Mouse (Mus musculus): ENCODE results near the gene AC109138.7. TPM values are rescaled to one million over a fixed set of nuclear protein-coding genes. Genes with fewer than 3 reads are reported as not detected.

AC109138.7 gene
- total RNA-seq, 2 experiments from 2014 or later = not detected

DNA sequence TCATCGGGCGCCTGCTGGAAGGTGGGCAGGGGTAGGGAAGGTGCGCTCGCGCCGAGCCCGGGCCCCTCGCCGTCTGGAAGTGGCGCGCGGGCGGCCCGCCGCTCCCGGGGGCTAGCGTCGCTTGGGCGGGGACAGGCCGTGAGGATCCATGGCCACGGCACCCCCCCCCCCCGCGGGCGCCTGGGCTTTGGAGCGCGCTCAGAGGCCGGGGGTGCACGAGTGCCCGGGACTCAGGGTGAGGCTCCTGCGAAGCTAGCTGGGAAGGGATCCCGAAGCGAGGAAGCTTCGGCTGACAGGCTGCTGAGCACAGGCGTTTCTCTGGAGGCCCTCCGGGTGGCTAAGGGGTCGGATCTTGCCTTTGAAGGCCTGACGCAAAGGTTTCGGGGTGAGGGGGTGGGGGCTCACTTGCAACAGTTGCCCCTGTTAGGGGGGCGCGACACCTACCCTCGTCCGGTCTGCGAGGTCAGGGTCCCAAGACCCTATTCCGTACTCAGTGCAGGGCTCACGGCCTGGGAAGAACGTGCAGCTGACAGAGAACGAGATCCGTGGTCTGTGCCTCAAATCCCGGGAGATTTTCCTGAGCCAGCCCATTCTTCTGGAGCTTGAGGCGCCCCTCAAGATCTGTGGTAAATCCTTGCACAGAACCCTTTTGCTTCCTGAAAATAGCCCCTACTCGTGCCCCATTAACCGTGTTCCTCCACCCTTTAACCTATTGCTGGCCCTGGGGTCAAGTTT, 21.7 kb upstream of the AC109138.7 start:
- ATAC-seq (ENCODE audit: poor library complexity, severe bottlenecking) = no peak

DNA sequence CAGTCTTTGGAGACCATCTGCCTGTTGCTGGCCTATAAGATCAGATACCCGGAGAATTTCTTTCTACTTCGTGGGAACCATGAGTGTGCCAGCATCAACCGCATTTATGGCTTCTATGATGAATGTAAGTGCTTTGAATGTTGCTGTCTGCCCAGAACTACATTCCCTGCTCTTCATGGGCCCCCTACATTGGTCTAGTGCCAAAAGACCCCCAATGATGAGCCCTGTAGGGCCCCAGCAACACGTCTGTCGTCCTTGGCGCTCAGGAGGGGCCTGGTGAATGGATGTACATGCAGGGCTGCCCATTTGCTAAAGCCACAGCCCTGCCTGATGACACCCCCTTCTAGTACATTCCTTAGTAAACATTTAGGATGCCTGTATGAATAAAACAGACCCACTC, 21.0 kb upstream of the AC109138.7 start:
- no peak for ATAC-seq (ENCODE audit: poor library complexity, severe bottlenecking)

DNA sequence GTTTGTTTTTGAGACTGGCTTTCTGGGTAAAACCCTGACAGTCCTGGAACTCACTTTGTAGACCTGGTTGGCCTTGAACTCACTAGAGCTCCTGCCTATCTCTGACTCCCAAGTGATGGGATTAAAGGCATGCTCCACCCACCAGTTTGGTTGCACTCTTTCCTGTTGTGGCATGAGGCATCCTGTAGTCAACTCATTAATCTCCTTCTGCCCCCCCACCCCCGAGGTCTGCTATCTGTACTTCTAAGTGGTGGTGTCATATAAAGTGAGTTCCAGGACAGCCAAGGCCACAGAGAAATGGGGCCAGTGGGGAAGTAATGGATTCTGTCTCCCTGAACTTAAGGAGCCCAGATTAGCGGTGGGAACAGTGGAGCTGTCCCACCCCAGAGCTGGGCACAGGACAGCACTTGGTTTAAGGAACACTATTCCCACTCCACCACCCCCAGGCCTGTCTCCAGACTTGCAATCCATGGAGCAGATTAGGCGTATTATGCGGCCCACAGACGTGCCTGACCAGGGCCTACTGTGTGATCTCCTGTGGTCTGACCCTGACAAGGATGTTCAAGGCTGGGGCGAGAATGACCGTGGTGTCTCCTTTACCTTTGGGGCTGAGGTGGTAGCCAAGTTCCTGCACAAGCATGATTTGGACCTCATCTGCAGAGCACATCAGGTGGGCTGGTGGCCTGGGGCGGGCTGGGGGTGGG, 20.0 kb upstream of the AC109138.7 start:
- ATAC-seq (ENCODE audit: poor library complexity, severe bottlenecking) = no peak

DNA sequence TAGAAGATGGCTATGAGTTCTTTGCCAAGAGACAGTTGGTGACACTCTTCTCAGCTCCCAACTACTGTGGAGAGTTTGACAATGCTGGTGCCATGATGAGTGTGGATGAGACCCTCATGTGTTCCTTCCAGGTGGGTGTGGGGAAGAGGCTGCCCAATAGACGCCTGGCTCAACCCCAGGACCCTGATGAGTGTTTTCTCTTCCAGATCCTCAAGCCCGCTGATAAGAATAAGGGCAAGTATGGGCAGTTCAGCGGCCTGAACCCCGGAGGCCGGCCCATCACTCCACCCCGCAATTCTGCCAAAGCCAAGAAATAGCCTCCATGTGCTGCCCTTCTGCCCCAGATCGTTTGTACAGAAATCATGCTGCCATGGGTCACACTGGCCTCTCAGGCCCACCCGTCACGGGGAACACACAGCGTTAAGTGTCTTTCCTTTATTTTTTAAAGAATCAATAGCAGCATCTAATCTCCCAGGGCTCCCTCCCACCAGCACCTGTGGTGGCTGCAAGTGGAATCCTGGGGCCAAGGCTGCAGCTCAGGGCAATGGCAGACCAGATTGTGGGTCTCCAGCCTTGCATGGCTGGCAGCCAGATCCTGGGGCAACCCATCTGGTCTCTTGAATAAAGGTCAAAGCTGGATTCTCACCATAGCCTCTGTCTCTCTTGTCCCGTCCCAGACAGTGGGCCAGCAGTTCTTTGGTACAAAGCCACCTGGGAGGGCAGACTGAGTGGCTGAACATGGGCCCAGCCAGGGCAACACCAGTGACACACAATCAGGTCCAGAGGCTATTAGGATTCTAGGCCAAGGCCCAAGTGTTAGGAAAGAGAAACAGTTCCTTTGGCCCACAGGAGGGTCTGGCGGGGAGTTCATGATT, 19.1 kb upstream of the AC109138.7 start:
- no peak for ATAC-seq (ENCODE audit: poor library complexity, severe bottlenecking)

DNA sequence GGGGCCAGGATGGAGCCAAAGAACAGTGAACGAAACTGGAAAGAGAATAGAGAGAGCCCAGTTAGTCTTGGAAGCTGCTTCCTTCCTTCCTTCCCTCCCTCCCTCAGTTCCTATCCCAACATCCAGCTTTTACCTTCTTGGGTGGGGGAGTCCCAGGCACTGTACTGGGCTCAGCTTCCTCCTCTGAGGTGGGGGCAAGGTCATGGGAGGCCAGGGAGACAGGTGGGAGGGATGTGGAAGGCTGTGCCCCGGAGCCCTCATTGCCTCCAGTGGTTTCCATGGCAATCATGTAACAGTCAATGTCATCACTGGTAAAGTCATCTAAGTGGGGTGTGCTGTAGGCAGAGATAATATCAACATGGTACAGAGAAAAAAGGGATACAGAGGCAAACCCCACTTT, 18.1 kb upstream of the AC109138.7 start:
- ATAC-seq (ENCODE audit: poor library complexity, severe bottlenecking) = no peak

DNA sequence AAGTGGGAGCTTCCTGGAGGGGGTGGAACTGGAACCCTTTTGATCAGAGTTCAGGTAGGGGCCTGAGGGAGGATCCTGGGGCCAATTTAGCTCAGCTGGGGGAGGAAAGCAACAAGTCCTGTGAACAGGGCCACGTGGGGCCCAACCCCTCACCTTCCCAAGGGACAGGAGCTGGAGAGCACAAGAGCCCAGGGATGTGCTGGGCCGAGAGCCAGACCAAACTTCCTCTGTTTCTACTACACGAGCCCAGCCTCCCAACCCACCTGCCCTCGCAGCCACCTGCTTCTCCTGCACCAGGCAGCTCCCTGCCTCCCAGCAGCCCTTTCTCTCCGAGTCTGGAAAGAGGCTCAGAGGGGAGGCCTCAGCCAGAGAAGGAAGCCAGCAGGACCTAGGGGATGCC, 17.6 kb upstream of the AC109138.7 start:
- ATAC-seq (ENCODE audit: poor library complexity, severe bottlenecking) = no peak

DNA sequence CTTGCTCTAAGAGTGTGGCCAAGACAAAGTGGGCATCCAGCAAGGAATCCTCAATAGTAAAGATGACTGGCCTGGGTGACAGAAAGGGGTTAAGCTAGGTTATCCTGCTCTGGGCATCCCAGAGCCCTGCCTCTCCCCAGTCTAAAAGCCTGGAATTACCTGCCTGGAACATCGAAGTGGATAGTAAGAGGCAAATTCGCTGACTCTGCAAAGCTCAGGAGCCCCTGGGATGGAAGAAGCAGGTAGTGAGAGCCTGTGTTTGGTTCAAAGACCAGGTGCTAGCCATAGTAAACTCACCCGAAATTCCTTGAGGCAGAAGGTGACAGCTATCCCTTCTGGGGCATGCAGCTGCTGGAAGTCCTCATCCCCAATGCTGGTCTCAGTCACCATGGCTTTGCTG, 17.0 kb upstream of the AC109138.7 start:
- no peak for ATAC-seq (ENCODE audit: poor library complexity, severe bottlenecking)

DNA sequence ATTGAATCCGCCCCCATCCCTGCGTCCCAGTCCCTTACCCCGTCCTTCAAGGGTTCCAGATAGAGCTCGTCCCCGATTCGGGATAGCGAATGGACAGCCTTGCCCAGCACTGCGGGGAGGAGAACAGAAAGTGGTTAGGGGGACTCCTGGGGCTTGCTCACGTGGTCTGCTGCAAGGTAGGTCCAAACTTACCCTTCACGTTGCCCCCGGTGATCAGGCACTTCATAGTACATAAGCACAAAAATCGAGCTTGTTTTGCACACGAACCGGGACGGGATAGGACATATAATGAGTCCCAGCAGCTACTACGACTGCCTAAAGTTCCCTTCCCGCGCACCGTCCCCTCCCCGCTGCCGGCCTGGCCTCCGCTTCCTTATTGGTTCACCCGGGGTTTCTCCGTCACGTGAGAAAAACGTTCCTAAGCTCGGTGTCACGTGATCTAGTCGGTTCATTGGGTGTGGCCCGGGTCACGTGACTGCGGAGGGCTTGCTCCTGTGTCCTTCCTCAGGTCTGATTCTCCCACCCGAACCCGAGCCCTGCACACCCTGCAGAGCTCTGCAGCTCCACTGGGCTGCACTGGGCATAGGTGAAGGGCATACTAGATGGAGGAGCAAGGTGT, 12.8 kb upstream of the AC109138.7 start, which contains the start of gene Rad9a:
Rad9a (minus strand) TSS at position 372 of the 619 bp plus-strand sequence.
- ATAC-seq (ENCODE audit: poor library complexity, severe bottlenecking) = peak; percentile 86

DNA sequence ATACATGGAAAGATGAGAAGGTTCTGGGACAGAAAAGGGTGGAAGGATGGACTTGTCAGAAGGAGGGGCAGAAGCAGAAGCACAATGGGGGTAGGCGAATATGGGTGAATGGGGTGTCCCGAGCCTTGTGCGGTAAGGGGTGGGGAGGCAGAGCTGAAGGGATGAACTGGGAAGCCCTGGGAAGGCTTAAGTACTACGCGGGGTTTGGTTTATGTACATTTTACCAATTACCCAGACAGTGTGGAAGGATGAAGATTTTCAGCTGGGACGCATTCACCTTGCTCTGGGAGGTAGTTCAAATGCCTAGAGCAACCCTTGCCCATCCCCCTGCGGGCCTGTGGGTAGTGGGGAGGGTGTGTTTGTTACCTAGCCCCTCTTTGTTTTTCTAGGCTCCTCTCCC, 12.0 kb upstream of the AC109138.7 start:
- no peak for ATAC-seq (ENCODE audit: poor library complexity, severe bottlenecking)

DNA sequence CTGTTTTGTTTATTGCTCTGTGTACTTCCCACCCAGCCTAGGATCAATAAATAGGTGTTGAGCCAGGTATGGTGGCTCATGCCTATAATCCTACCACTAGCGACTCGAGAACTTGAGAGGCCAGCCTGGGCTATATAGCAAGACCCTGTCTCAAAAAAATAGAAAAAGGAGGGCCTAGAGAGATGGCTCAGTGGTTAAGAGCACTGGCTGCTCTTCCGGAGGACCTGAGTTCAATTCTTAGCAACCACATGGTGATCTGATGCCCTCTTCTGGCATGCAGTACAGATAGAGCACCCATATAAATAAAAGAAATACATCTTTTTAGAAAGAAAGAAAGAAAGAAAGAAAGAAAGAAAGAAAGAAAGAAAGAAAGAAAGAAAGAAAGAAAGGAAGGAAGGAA, 11.0 kb upstream of the AC109138.7 start:
- ATAC-seq (ENCODE audit: poor library complexity, severe bottlenecking) = no peak

DNA sequence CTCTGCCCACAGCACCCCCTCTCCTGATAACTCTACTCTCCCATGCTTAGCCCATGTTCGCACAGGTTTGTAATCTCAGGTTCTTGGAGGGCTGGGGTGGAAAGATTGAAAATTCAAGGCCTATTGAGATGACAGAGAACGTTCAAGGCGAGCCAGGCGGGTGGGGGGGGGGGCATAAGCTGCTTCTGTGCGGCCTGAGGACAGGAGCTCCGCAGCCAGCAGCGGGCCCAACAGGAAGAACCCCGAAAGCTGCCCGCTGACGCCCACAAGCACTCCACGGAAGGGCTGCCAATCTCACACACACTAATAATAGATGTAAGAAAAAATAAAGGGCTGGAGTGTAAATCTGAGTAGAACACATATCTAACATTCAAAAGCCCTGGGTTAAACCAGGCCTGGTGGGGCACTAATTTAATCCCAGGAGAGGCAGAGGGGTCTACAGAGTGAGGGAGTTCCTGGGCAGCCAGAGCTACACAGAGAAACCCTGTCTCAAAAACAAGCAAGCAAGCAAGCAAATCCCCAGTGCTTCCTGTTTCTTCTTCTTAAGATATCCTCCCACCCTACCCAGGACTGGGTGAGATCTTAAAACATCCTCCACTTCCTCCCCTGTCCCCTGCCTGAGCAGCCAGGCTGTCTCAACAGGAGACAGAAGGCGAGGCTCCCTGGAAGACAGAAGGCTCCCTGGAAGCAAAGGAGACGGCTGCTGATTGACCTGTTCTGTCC, 10.4 kb upstream of the AC109138.7 start:
- peak; percentile 36 for ATAC-seq (ENCODE audit: poor library complexity, severe bottlenecking)

DNA sequence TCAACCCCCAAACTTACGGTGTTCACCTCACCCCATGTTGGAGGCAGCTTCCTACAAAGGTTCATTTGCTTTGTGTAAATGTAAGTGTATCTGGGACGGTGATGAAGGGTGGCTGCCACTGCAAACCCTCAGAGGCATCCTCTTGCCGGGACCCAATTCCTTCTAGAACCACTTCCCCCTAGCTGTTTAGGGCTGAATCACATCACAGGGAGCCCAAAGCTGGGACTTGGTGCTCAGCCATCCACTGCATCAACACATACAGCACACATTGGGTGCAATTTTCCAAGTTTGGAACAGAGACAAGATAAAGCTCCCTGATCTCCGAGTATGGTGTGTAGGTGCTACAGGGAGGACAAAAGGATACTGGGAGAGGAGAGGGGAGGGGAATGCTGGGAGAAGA, 9.3 kb upstream of the AC109138.7 start:
- ATAC-seq (ENCODE audit: poor library complexity, severe bottlenecking) = no peak

DNA sequence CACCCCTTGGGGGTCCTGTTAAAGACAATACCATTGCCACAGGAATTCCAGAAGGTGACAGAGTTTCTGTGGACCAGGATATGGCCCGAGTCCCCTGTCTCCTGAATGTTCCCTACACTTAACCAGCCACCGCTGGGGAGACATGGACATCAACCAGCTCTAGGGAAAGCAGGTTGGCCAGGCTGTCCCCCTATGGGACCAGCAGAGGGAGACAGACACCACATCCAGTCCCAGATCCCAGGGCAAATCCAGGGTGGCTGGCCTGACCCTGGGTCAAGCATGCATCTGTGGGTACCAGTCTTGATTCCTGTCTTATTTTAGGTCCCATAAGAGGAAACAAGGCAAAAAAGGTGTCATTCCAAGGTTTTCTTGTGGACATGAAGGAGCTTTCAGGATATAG, 7.2 kb upstream of the AC109138.7 start:
- peak; percentile 86 for ATAC-seq (ENCODE audit: poor library complexity, severe bottlenecking)

DNA sequence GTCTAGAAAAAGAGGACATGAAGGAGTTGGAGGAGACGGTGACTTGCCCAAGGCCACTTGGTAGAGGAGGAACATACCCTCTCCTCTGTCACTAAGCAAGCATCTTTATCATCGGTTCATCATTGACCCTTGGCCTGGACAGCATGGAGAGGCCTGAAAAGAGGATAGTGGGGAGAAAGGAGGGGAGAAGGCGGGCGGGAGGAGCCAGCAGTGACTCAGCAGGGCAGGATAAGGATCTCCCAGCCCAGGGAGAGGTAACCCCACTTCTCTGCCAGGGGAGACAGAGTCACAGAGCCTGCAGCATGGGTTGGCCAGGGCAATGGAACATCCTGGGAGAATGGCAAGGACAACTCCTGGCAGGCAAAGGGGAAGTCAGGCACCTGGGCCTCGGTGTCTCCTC, 5.6 kb upstream of the AC109138.7 start:
- ATAC-seq (ENCODE audit: poor library complexity, severe bottlenecking) = no peak

DNA sequence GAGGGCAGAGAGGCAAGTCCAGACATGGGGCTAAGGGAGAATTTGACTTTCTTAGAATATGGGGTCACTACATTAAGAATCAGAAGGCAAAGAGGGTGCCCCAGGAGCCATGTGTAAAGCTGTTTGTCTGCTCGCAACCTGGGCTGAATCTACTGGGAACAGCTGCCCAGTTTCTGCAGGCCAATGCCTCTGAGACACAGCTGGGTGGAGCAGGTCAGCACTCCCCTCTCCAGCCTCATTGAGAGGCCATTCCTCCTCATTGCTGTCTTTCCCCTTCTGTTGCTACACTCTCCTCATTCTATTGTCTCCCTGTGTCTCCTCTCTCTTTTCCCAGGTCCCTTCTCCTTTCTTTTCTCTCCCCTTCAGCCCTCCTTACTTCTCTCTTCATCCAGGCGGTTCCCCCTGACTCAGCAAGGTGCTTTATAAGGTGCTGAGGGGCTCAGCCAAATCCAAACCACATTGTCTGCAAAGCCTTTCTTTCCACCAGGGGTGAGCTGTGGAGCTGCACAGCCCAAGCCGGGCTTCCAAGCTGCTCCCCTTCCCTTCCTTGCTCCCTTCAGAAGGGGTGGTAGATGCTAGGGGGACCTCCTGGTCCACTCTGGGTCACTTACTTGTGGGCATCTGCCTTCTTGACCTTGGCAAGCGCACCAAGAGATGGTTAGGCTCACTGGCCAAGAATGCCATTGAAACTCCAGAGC, 2.1 kb upstream of the AC109138.7 start:
- no peak for ATAC-seq (ENCODE audit: poor library complexity, severe bottlenecking)

DNA sequence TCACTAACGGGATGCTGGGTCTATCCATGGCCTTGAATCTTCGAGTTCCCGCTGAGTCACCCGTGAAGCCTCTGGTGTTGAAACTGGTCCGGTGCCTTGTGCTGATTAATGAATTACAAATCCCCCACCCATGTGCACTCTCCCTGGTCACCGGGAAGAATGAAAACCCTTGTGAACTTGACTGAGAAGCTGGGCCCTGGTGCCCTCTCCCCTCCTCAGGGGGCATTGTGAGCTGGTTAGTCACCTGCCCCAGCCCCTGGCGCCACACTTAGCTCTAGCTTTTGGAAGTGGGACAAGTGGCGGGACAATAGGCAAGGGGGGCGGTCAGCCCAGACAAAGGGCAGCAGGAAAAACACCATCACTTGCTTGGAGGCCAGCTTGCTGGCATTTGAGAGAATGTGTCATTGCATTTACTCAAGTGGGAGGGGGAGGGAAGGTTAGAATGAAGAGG, 608 bp upstream of the AC109138.7 start:
- peak; percentile 33 for ATAC-seq (ENCODE audit: poor library complexity, severe bottlenecking)

DNA sequence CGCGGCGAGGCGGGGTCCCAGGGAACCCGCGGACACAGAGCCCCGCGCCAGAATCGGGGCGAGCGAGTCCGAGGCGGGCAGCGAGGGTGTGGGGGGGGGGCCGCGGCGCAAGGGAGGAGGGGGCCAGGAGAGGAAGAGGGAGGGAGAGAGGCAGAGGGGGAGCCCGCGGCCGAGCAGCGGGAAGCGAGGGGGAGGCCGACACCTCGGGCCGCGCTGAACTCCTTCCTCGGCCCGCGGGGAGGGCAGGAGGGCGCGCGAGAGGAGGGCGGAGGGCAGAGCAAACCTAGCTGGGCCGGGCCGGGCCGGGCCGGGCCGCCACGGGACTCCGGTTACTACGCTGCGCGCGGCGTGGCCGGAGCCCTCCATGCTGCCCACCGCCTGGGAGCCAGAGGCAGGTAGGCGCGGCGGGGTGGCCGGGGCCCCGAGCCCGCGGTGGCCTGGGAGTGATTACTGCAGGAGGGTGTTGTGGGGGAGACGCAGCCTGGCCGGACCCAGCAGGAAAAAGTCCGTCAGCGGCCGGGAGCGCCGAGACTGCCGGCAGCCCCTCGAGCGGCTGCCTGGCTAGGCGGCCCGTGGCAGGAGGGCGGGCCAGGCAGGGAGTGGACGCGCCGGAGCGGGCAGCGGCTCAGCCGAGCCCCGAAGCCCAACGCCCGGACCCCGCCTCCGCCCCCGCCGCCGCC, 754 bp downstream of the AC109138.7 start:
- ATAC-seq (ENCODE audit: poor library complexity, severe bottlenecking) = peak; percentile 51

DNA sequence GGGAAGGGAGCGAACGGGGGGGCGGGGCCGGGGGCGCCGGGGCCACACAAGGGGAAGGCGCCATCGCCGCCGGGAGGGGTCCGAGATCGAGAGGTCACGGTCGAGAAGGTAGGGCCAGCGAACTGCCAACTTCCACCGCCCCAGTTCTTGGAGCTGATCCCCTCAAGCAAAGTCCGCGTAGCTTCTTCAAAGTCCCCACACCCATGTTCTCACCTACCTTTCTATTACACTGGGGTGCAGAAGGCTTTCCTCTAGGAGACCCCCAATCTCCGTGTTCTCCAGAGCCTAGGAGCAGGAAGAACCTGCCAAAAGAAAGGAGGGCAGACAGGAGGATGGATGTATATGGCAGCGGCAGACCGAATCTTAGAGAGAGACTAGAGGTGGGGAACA, 1.3 kb downstream of the AC109138.7 start:
- ATAC-seq (ENCODE audit: poor library complexity, severe bottlenecking) = no peak

DNA sequence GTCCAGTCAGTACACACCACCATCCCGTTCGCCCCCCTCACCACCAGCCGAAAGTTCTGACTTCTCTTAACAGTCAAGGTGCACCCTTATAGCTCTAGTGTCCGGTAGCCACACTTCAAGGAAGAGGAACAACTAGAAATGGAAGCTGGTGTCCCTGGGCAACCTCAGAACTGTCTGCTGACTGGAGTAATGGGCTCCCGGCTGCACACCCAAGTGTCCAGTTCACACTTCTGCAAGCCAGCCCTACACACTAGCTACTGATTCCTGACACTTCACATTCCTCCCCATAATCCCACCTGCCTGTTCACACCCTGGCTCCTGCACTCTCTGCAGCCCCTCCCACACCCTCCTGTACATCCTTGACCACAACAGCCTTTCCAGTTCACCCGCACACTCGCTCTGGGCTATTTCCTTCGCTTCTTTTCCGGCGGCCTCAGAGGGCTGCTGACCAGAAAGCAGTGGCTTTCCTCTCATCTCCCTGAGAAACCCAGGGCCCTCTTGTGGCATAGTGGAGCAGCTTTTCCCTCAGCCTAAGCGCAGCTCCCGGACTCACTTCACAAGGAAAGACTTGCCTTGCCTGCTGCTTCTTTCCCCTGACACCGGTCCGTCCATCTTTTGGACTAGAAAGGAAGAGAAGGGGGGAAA, 2.0 kb downstream of the AC109138.7 start:
- ATAC-seq (ENCODE audit: poor library complexity, severe bottlenecking) = peak; percentile 30; the same call in 1 of the 2 replicates

Data from megakaryocyte, adult 5-6 weeks (primary cell).